Mouse (Mus musculus): ENCODE measurements around the gene Micu1. TPM values are rescaled to one million over a fixed set of nuclear protein-coding genes. Genes with fewer than 3 reads are reported as not detected.

The Micu1 gene
- polyA plus RNA-seq, 1 experiment = 98.4 TPM

DNA sequence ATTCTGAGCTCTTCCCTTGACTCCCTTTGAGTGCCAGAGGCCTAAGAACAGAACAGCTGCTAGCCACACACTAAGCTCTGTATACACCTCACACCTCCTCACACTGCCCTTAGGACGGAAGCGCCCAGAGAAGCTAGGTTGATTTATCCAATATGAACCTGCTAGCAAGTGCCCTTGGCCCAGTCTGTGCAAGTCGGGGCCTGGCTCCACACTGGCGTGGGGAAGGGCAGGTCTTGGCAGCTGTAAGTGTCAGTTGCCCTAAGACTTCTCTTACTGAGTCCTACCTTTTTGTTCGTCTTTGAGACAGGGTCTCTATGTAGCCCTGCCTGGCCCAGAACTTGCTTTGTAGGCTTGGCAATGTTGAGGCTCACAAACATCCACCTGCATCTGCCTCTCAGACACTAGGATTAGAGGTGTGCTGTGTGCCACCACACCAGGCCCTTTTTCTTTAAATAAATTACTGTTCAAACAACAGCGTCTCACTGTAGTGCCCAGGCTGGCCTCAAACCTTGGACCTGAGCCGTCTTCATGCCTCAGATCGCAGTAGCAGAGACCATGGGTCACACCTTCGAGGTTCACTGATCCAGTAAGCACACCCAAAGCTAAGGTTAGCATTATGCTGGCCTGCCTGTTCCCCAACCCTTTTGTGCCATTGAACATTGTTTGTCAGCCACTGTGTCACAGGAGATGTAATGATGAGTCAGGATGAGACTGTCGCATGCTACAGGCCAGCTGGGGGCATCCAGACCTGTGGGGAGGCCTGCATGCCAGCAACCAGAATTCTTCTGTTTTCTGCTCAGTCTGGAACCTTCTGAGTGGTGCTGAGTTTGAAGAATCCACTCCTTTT is 182.3 kb downstream of the Micu1 start:
- DNase-seq (ENCODE audit: low spot score) = no peak

DNA sequence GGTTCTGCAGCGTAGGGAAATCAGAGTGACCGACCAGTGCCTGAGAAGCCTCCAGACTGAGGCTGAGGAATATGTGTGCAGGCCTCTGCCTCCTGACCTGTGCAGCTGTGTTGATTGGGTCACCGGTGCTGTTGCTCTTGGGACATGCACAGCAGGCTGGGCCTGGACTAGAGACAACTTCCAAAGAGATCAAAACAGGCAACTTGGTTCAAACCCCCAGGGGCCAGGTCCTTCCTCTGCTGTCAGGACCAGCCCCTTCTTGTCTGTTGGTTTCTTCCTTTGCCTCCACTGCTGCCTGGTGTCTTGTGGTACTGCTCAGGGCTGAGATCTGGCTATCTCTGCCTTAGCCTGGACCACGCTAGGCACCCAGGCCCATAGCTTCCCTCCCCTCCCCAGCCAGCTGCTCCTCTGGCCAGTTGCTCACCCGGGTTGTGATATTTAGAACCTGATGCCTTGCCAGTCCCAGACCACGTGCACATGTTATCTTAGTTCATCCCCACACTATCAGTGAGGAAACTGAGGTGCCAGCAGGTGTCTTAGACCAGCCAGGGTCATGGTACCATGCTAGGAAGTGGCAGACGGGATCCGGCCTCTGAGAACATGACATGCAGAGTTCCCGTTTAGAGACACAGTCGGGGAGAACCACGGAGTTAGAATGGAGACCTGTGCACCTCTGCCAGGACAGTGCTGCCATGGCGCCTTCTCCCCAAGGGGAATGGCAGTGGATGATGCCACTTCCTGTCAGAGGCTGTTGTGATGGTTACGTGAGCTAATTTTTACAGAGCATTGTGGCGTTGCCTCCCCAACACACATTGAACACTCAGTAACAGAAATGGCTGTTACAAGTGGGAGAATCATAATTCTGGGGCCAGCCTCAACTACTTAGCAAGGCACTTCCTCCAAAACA is 183.2 kb downstream of the Micu1 start:
- DNase-seq (ENCODE audit: low spot score) = no peak

DNA sequence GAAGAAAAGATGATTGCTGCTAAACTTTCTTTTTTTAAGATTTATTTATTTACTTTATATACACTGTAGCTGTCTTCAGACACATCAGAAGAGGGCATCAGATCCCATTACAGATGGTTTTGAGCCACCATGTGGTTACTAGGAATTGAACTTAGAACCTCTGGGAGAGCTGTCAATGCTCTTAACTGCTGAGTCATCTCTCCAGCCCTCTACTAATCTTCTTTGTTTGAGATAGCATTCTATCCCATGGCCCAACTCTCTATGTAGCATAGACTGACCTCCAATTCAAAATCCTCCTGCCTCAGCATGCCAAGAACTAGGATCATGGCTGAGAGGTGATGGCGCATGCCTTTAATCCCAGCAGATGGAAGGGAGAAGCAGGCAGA is 183.8 kb downstream of the Micu1 start:
- DNase-seq (ENCODE audit: low spot score) = no peak

DNA sequence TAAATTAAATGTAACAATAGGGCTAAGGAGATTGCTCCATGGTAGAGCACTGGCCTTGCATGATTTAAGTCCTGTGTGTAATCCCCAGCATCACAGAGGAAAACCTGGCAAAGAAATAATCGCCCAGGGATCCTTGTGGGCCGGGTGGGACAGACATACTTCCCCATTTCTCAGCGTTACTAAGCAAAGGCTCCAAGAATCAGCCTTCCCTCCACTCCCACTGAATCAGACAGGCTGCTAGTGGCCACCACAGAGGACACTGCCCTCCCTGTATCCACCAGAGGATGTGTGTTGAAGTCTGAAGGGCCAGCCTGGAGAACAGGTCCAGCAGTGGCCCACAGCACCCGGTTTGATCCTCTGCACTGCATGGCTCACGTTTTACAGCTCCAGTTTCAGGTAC is 185.2 kb downstream of the Micu1 start:
- no peak for DNase-seq (ENCODE audit: low spot score)

DNA sequence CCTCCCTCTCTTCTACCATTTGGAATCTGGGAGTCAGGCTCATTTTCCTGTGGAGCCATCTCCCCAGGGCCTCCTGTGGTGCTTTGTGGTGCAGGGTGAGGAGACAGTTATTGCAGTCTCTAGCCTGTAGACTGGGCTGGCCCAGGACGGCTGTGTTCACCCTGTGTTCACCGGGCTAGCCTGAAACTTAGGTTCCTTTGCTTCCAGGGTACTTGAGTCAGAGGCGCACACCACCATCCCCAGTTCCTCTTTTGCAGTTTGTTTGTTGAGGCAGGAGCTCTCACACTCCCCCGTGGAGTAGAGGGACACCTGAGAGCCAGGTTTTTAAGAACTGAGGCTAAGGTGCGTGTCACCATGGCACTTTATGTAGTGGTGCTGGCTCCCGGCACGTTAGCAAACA is 187.1 kb downstream of the Micu1 start:
- no peak for DNase-seq (ENCODE audit: low spot score)

DNA sequence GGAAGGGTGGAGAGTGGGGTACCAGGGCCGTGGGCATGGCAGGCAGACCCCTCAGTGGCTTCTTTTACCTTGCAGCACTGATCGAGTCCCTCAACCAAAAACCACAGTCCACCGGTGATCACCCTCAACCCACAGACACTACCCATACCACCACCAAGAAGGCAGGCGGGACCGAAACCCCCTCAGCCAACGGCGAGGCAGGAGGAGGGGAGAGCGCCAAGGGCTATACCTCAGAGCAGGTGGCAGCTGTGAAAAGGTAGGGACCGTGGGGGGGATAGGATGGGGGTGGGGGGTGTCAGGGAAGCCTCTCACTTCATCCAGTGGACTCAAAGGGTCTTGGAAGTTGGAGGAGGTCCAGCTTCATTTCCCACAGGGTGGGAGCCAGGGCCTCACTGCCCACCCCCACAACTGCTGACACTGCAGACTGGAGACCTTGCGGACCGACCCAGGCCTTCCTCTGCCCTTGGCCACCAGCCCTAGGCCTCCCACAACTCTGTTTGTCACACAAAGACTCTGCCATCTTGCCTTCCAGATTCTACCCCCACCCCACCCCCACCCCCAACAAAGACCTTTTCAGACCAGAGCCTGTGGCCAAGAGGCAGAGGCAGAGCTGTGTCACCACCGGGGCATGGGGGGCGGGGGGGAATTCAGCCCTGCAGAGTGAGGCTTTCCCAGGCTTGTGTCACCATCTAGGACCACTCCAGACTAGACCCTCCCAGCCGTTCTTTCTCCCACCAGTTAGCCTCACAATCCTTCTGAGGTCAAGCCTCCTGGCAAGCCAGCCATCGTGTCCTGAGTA is 187.9 kb downstream of the Micu1 start:
- DNase-seq (ENCODE audit: low spot score) = no peak

DNA sequence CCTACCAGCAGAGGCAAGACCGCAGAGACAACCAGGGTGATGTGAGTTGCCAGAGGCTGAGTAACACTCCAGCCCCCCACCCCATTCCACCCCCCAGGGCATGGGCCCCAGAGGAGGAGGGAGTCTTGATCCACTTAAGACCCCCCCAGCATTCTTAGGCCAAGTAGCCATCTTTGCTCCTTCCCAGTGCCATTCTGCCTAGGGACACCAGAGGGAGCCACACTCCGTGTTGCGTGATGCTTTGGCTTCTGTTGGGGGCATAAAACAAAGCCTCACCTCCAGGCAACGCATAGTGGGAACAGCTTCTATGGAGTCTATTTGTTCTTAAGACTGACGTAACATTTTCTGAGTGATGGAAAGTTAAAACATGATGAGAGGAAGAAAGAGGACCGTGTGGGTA is 190.7 kb downstream of the Micu1 start:
- no peak for DNase-seq (ENCODE audit: low spot score)

DNA sequence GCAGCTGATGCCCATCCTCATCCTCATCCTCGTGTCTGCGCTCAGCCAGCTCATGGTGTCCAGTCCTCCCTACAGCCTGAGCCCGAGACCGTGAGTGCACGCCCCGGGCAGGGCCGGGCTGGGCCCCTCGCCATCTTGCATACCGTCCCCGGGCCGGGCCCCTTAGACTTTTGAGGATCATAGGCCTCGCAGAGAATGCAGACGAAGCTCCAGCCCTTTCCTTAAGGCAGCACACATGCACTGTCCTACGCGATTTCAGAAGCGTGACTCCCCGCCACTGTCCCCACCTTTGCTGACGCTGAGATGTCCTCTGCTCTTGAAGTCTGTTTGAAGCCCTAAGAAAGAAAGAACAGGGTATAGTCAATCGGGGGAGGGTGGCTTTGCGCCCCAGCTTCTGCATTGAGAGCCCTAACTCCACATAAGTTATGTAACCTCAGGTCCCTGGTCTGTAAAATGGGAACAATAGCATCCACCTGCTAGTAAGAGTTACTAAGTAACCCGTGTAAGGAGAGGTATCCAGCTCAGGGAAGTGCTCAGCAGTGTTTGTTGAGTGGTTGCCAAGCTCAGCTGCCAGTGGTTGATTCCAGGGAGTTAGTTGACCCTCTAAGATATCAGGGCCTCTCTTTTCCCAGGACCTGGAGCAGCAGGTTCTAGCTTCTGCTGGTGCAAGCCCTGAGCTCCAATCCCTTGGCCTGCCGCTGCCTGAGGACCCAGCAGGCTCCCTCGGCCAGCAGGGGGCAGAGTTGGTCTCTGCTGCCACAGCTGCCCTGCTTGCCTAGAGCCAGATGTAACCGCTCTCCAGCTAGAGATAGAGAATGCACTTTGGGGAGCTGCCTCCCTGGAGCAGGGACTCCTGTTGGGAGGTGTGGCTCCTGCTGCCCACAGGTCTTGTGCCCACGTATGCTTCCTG is 192.2 kb downstream of the Micu1 start:
- DNase-seq (ENCODE audit: low spot score) = peak; percentile 72

DNA sequence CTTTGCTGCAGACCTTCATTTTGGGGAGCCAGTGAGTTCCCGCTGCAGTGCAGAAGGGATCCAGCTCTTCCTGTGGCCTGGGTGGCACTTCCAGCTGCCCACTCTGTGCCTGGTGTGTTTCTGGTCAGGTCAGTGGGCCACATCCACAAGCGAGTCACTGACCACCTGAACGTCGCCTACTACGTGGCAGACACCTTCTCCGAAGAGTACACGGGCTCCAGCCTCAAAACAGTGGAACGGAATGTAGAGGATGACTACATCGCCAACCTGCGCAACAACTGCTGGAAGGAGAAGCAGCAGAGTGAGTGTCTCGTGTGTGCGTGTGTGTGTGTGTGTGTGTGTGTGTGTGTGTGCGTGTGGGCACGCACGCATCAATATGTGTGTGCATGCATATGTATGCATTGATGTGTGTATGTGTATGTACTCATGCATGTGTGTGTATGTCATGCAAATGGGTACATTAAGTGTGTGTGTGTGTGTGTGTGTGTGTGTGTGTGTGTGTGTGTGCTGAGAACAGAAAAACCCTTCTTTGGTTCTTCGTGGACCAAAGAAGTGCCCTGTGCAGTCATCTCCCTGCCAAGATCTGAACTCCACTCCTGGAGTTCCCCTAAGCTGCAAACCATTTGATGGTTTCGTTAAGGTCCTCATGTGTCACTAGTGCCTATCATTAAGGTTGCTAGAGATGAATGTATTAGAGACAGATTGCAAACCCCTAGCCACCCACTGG is 193.3 kb downstream of the Micu1 start:
- no peak for DNase-seq (ENCODE audit: low spot score)

DNA sequence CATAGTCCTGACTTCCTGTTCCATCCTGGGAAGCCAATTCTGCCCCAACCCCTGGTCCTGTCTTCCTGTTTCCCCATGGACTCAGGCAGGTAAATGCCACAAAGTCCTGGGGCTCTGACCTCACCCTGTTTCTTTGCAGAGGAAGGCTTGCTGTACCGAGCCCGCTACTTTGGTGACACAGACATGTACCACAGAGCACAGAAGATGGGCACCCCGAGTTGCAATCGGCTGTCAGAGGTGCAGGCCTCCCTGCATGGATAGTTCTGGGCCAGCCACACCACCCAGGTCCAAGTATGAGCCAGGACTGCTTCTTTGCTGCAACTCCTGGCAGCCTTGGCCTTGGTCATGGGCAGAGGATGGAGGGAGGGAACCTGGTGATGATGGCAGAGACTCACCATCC is 193.9 kb downstream of the Micu1 start:
- DNase-seq (ENCODE audit: low spot score) = no peak

DNA sequence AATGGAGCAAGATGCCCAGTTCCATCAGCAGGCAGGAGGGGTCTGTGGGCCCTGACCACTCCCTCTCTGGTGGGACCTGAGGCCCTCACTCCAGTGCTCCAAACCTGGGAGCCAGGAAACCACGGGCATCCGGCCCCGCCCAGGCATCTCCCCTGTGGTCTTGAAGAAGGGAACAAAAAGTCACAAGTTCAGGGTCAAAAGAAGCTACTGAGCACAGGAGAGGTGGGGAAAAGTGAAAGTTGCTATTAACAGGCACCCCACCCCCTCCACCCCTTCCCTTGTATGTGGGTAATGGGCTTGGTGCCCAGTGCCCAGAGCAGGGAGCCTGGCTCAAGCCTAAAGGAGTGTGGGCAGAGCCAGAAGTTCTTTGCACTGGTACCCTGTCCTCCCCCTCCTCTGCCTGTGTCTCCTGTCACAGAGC is 194.6 kb downstream of the Micu1 start:
- no peak for DNase-seq (ENCODE audit: low spot score)

DNA sequence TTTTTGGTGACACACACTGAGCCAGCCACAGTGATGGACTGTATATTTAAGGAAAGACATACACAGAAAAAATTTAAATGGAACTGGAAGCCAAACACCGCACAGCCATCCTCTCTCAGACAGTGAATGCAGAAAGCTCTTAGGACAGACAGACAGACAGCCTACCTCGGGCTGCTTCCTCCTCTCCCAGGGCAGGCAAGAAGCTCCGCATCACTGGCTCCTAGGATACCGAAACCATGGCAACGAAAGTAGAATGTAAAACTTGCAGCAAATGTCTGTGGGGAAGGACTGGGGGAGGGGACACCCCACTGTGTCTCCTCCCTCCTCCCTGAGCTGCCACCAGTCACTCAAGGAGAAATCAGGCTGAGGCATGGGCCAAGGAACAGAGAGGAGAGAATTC is 195.2 kb downstream of the Micu1 start:
- no peak for DNase-seq (ENCODE audit: low spot score)

DNA sequence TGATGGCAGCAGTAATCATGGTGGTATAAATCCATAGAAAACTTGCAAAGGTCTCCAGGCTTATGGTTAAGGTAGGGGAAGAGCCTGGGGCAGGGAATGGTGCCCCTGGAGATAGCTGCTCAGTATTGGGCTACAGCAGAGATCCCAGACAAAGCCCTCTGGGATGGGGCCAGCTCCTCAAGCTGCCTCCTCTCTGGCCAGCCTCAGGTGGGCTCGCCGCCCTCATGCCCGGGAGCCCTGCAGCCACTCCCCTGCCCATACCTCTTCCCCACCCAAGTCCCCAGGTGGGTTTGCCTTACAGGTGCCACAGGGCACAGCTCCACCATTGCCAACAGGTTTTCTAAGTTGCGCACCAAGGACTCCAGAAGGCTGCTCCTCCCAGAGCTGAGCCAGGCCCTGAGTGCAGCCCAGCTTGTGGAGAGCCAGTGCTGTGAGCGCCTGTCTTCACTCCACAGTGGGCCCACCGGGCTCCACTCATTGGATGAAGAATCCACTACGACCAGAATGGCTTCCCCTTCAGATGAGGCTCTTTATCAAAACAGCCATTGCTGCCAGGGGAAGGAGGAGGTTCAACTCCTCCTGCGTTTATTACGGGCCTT is 196.0 kb downstream of the Micu1 start:
- no peak for DNase-seq (ENCODE audit: low spot score)

DNA sequence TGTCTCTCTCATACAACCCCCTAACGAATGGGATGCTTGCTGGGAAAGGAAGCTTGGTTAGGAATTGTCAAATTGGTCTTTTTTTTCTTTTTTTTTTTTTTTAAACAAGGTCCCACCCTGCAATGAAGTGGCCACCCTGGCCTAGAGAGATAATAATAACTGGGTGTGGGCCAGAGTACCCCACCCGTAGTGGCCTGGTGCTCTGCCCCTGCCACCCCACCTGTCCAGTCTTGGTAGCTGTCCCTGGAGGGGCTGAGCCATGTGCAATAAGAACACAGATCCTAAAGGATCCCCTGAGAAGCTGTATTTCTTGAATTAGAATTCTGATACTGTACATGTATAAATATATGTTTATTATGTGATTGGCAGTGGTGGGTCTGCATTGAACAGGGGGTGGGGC is 196.7 kb downstream of the Micu1 start:
- DNase-seq (ENCODE audit: low spot score) = no peak

DNA sequence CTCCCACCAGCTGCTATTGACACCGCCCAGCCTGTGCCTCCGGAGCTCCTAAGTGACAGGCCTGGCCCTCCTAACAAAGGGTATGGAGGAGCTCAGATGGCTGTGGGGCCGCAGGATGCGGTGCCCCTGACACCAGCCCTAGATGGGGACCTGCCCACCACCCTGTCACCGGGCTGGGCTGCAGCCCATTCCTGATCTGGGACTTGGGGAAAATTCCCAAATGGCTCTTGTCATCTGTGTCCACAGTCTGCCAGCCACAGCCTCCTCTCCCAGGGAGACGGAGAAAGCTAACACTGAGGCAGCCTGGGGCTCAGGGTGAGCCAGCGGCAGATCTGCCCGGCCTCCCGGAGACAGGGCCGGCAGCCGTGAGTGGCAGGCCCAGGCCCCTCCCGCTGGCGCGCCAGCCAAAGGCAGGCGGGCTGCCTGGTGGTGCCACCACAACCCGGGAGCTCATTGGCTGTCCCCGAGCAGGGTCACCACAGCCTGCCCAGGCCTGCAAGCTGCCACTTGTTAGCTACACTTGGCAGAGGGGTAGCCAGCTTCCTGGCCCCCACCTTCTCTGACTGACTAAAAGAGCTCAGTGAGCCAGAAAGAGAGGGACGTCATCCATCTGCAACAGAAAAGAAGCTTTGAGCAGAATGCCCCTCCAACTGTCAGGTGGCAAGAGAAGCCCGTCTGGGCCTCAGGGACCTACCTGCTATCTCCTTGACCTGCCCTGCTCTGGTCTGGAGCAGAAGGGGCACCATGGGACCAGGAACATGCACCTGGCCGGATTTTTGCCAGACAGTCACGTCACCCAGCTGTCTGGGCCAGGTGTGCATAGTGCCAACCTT is 197.3 kb downstream of the Micu1 start:
- peak; percentile 81 for DNase-seq (ENCODE audit: low spot score)

DNA sequence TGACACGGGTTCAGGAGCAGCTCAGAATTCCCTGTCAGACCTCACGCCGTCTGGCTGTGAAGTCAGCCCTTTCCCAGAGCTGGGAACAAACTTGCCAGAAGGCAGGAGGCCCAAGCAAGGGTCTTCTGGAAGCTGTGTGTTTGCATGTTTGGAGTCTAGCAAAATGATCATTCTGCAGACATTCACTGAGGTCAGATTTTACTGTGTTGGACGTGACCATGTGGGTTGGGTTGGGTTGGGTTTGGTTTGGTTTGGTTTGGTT is 197.8 kb downstream of the Micu1 start:
- no peak for DNase-seq (ENCODE audit: low spot score)

DNA sequence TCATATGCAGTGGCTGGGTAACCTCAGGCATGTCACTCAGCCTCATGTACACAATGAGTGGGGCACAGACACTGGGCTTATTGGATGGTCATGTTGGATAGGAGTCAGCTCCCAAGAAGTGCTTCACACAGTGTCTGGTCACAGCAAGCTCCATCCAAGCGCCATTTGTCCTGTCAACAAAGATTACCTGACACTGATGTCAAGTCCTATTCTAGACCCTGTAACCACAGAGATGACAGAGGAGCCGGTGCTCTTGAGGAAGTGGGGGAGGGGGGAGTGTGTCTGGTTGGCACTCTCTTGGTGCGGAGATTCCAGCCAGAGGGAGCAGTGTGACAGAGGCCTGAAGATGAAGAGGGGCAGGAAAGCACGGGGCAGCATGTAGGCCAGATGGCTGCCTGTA is 198.7 kb downstream of the Micu1 start:
- no peak for DNase-seq (ENCODE audit: low spot score)

DNA sequence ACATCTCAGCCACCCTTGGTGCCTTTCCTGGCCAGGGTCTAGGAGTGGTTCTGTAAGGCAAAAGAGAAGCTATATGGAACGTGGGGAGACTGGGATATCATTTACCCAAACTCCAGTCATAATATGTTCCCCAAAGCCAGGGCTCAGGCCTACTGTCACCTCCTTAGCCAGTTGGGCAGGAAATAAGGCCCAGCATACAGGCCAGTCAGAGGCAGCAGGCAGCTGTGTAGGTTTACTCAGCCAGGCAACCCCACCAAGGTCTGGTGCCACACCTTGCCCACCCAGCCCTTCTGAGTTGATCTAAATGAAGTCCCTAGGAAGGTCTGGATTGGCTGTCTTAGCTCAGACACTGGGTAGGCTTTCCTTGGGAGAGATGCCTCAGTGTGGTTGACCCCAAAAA is 199.2 kb downstream of the Micu1 start:
- DNase-seq (ENCODE audit: low spot score) = no peak

DNA sequence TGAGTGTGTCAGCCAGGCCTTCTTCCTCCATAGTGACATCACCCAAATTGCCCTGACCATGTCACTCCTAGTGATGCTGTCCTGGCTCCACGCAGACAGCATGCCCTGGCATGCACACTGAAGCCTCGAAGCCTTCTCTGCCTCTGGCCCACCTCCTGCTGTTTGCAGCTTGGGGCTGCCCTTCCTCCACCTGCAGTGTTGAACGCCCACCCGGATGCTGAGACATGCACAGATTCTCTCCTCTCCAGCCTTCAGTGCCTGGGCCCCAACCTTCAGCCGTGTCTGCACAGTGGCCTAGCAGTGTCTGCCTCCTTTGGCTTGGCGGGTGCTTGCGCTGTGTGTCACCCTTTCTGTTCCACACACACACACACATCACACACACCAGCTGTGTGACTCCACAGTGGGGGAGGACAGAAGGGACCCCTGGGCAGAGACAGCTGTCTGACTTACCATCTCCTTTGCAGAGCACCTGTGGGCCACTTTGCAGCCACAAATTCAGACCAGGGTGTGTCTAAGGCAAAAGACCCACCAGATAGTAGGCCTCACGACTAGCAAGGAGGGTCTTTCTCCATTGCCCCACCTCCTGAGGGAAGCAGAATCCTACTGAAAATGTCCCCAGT is 199.8 kb downstream of the Micu1 start:
- DNase-seq (ENCODE audit: low spot score) = no peak

Measured in urinary bladder, adult 2 months (tissue).